Mouse (Mus musculus) kidney, postnatal 36 days (tissue): ENCODE measurements around the gene Bnc1.

Source experiments
- DNase-seq, 2 experiments: peaks; one replicate each; pipeline ENCODE4 v3.0.0; 2021 to 2022; ENCODE audit warnings: mixed read lengths in 2 of 2

The Bnc1 gene

DNA sequence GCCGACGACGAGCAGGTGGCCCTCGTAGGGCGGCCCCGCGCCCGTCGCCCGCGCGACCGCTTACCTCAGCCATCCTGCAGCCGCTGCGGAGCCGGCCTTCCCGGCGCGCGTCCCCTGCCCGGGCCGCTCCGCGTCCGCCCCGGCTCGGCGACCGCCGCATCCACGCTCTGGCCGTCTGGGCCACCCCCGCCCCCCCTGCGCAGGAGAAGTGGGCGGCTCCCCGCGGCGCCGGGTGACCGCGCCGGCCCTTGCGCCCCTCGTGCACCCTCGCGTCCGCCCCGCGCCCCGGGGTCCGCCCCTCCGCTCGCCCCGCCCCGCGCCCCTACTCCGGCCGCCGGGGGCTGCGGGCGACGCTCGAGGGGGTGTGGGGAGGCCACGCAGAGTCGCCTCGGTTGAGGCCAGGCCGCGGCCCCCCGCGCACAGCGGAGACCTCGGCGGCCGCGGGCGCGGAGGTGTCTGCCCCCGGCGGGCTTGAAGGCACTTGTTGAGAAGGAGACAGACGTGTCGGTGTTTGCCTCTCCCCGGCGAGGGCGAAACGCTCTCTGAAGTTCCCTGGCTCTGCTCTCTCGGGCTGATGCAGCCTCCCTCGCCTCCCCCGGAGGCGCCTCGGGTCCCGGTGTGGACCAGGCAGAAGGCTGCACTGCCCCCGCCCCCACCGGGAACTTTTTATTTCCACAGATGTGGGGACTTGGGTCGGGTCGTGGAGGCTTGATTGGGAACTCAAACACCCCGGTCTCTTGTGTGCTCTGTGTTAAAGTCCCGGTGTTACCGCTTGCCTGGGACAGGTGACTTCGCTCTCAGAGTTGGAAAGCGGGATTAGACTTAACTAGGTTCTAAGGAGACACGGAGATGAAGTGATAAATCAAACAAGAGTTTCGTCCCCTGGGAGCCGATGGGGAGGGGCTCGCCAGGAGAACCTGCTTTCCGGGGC lies at the start of gene Bnc1:
TSS of gene Bnc1 (minus strand) at position 162 of the 931 bp plus-strand sequence.
- DNase-seq, result peak in 1 of 2 experiments; percentile 39

DNA sequence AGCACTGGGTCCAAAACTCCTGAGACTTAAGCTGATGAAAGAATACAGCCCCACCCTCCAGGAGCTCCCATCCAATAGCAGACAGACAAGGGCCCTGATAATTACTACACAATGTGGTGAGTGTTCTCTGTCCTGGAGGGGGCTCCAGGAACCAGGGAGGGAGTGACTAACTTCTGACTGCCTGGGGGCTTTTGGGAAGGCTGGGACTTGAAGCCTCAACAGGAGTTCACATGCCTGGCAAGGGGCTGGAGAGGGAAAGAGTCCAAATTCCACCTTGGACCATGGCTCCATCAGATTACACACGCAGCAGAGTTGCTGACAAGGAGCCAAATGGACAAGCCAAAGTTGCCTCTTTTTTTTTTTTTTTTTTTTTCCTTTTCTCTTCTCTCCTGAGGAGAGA lies 41.3 kb upstream of the Bnc1 start:
- DNase-seq, result no peak

DNA sequence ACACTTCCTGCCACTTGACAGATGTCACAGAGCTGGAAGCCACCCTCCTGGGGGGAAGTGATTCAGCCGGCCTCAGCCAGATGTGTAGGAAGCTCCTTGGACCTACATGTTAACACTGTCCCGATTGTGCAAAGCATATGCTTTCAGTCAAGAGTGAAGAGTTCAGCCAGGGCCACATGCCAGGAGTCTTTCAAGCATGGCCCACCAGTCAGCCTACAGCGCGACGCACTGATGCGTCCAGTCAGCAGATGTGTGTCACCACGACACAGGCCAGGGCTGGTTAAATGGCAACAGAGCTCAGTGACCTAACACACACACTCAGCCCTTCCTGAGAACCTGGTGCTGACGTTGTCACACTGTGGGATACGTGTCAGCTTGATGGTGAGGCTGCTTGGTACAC lies 37.6 kb upstream of the Bnc1 start:
- peak; percentile 37 to 46 for DNase-seq

DNA sequence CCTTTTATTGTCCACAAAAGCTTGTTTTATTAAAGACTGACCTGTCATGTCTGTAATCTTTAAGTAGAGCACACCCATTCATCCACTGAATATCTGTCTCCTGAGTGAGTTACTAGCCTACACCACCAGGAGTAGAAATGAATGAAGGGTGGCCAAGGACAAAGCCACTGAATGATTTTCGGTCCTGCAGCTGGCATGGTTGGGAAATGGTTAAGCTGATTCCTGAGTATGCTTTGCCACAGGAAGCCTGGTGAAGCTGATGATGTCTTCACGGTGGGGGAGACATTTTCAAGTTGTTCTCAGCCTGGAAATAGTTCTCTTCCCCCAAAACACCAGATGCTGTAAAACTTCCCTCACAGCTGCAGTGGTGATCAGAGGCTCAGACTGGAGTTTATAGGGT lies 33.7 kb upstream of the Bnc1 start:
- DNase-seq, result no peak

DNA sequence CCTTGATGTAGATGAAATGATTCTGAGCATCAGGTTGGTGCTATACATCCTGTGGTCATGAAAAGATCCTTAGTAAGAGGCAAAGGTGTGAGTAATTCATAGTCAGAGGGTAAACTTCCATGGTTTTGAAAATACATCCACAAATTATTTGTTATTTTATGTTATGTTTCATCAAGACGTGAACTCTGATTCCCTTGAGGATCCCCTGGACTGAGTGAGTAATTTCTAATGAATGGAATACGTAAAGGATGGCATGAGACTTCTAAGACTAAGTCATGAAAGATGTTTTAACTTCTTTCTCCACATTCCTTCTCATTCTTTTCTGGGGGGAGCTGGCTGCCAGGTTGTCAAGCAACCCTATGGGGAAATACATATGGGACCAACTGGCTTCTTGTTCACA lies 31.6 kb upstream of the Bnc1 start:
- no peak for DNase-seq

DNA sequence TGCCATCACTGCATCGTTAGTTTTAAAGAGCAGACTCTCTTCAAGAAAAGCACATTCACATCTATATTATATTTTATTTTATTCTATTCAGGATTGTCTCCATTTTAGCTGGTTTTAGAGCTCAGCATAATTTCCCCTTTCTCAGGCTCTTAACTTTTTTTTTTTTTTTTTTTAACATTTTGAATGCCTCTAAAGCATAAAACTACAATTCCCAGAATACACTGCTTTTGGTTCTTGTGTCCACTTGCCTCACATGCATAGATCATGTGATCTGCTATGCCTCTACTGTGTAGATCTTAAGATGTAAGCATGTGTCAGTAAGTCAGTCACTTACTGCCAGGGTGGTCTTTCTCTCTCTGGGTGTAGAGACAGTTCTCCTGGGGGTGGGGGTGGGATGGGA lies 30.3 kb upstream of the Bnc1 start:
- no peak for DNase-seq

DNA sequence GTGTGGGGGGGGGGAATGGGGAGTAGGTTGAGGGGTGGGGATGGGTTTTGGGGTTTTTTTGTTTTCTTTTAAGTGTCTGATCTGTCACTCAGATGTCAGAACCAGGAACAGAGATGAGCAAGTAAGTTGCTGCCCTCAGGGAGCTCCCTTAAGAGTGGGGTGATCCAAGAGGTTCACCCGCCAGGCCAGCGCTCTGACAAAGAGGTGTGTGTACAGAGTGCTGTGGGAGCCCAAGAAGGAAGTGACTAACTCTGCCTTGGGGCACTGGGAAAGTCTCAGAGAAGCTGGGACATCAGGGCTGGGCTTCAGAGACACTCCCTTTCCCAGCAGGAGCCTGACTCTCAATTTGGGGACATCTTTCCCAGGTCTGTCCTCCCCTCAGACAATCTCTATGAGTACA lies 25.9 kb upstream of the Bnc1 start:
- DNase-seq, result no peak

DNA sequence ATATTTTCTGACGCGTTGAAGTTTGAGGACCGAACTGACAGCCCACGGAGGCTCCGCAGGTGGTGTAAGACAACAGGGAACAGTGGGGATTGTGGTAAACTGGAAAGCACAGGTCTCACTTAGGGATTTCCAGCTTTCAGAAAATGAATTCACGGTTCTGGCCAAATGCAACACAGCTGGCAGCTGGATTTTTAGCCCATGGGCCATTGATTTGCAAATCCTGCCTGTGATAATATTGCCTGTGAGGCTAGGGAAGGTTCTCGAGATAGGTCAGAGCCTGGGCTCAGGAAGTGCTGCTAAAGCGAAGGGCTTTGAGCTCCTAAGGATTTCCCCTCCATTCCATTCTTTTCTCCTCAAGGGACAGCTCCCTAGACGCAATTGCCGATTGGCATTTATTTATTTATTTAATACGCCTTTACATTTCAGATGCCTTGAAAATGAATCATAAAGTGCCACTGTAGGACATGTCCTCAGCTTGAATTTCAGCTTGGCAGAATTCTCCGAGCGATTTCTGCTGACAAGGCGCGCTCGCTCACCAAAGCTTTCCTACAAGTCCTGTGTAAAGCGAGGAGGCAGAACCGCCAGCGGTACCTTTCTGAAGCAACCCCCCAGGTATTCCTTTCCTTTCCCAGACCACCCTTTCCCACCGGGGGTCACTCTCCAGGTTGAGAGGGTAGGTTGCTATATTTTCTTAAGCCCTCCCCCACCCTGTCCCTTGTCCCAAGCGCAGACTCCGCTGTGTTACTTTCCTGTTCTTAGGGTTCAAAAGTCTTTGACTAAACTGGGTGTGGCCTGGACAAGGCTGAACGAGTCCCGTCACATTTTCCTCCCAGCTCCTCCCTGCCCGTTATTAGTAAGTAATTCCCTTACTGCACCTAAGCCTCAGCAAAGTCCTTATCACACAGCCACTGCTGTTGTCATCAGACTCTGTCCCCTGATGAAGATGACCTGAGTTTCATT lies 24.9 kb upstream of the Bnc1 start:
- peak; percentile 52 to 53 for DNase-seq

DNA sequence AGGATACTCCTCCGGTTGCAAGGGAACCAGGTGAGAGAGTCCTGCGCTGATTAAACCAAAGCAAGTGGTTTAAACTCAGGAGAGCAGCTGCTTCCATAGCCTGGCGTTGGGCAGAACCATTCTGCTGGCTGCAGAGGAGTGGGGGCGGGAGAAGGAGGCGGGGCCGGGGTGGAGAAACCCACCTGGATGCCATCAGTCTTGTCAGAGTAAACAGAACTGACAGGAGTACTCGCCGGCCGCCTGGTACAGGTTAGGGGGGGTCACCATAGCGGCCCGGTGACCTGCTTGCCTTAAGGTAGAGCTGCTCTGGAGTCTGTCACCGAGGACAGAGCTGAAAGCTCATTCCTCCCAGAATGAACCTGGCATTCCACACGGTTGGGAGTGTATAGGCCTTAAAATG lies 20.4 kb upstream of the Bnc1 start:
- DNase-seq, result no peak

DNA sequence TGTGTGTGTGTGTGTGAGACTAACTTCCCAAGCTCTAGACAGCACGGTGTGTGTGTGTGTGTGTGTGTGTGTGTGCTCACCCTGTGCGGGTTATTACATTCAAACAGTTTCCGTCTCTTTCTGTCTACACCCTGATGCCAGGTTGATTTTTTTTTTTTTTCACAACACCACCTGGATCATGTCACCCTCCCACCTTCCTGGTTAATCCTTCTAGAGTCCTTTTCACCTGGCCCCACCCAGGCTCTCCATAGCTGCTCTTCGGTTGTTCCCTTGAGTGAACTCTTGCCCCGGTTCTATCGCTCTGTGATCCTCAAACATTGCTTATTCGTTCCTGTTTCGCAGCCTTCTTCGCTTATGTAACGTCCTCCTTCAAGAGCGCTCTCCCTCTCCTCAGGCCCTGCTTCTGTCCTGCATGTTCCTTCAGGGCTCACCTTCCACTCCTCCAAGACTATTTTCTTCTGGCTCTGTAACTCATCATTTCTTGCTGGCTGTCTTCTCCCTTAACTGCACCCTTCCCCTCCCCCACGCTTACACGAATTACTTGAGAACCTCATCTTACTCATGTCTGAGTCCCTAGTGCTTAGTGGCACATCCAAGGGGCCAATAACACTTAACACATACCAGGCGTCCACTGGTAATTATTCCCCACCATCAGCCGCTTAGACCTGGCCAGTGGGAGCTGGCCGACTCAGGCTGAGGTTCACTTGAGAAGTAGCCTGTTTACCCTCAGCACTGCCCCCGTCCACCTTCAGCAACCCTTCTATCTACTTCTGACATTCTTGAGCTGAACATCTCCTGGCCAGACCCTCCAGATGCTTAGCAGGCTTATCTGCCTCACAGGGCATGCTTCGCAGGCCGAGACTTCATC lies 19.7 kb upstream of the Bnc1 start:
- DNase-seq, result no peak

DNA sequence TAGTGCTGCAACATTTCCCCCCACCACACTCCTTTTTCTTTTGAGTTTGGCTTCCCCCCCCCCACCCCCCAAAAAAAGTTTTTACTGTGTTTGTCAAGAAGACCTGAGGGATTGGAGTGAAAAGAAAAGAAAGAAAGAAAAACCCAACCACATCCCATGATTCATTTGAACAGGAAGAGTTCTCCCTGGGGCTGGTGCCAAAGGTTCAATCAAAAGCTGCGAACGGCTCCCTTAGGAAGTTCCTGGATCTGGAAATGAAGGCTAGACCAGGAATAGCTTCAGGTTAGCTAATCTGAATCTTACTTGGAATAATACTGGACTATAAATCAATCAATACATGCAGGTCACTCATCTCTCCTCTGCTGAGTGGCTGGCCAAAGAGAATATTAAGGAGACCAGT lies 15.1 kb upstream of the Bnc1 start:
- DNase-seq, result no peak

DNA sequence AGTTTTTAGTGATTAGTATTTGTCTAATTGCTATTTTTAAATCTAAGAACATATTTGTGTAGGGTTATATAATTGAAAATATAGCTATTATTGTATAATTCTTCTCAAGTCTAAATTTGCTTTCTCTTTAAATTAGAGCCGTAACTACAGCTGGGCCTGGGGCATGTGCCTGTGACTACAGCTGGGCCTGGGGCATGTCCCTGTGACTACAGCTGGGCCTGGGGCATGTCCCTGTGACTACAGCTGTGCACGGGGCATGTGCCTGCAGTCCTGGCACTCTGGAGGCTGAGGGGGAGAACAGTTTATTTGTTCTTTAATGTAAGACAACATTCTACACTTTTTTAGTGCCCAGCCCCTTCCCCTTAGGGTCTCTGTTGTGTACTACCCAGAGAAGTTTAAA lies 12.1 kb upstream of the Bnc1 start:
- DNase-seq, result no peak

DNA sequence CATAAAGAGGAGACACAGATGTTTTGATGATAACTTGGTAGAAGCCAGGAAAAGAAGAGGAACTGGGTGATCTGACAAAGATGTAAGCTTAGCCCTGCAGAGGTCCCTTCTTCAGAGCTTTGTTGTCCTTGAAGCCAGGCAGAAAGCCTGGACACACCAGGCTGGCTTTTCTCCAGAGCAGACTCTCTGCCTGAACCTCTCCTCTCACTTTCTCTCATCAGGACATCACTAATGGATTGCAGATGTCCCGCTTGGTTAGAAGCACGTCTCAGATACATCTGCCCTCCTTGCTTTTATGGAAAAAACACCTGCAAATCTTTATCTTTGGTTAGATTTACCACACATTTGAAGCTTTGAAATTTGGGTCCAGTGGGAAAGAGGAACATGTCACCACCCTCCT lies 7.7 kb upstream of the Bnc1 start:
- DNase-seq, result no peak

DNA sequence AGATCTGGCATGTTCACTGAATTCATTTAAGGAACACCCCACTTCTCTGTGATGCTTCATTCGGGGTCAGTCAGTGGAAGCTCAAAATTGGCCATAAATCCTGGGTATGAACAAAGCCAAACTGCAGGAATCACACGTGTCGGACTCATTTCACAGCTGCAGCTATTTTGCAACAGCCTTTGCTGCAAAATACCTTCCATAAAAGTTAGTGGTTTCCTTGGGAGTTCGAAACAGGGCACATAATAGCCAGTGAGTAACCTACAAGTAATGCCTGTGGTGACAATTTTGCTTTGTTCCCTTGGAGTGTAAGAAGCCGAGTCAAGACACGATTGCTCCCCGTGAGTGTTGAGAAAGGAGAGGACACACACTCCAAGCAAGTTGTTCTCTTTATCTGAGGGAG lies 7.3 kb upstream of the Bnc1 start:
- no peak for DNase-seq

DNA sequence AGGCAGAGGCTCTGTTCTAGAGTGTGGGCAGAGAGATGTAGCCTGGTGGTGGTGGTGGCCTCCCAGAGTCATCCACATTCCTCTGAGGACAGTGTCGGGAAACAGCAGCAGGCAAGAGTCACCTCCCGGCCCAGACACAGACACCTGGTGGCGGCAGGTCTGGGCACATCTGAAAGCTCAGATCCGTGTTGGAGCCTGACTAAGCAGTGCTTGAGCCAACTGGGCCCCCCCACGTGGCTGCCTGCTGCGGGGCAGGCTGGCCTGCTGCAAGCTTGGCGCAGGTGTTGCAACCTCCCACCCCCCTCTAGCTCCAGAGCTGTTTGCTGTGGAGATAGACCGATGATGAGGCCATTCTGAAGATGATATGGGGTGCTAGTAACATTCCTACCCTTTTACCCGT lies 3.9 kb upstream of the Bnc1 start:
- DNase-seq, result no peak

DNA sequence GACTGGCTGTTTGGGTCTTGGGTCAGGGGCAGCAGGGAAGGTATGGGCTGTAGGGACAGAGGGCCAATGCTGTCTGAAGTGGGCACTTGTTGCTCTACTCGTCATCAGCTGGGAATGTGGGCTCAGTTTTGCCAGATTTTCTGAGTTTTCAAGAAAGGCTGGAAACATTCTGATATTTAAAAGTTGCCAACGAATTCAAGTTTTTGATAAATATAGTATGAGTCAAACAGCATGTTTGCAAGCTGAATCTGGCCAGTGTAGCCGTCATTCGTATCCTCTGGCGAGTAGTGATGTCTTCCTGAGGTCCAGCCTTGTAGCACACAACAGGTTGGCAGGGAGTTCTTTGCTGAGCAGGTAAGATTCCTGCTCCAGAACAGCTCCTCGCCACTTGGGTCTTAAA lies 3.0 kb upstream of the Bnc1 start:
- DNase-seq, result no peak

DNA sequence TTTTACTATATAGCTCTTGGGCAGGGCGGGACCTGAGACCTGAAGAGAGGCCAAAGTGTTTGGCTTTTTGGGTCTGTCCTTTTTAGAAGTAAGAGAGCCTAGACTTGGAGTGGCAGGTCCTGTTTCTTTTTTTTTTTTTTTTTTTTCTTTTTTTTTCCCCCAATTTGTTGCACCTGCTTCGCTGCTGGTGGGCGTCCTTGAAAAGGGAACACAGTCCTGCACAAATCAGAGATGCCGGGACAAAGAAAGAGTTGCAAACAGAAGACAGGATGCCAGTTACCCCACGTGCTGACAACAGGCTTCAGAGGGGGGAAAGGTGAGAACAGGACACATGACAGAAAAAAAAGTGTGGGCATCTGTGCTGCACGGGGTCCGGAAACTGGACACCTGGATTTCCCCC lies 1.0 kb upstream of the Bnc1 start:
- DNase-seq, result no peak

DNA sequence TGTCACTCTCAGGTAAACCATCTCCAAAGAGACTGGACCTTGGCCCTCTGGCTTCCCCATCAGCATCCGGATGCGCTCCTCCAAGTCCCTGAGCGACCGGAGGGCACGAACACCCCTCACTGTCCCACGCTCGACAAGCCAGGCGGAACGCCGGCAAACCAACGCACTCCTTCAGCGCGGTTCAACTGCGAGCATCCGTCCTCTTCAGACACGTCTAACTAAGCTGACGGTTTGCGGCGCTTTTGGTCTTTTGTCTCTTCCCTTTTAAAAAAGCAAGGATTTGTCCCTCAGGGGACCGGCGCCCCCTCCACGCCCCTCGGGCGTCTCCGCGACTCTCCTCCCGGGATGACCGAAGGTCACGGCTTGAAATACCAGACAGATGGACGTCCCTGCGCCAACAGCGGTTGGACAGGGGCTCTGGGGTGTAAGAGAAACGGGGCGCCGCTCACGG lies 456 bp downstream of the Bnc1 start:
- peak in 1 of 2 experiments; percentile 16 for DNase-seq

DNA sequence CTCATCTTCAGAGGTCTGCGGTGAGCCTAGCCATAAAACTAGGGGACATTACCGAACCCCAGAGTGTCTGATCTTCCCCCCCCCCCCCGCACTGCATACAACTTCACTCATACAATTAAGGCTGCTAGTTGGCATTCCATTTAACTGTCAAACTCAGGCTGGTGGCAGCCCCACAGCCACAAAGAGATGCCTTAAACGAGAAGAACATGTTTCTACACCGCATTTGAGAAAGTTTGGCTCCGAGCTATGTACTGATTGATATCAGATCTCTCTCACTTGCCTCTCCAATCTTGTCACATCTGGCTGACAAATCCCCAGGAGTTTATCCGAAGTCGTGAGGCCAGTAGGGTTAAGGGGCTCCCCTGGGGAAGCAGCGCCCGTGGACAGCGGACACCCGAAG lies 976 bp downstream of the Bnc1 start:
- DNase-seq, result no peak

DNA sequence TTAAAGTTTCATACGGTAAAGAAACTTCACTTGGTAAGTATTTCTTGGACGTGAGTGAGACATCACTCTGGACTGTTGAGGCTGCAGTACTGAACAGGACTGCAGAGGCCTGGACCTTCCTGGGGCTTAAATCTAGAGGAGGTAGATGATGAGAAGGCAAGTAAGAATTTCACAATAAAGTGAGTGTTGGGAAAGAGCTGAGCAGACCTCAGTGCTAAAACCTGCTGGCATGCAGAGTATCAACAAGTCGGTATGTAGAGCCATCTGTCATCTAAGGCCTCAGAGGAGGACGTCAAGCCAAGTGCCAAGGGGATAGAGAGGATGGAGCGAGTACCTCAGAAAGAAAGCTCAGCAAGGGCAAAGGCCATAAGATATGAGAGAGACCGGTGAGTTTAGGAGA lies 8.4 kb downstream of the Bnc1 start:
- DNase-seq, result no peak

DNA sequence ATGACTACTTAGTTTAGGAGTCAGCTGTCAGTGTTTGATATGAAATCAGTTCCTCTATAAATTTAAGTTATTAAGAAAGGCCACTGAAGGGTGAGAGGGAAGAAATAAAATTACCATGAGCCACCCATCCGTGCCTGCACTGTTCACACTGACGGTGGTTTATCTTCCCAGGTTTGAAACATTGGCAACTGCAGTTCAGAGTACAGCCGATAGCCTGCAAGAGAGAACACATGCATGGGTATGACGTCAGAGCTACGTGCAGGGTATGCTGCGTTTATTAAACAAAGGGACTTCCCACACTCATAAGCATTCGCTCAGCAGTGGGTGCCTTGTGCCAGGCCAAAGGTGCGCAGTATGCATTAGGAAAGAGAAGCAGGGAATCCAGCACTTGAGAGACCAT lies 13.8 kb downstream of the Bnc1 start:
- DNase-seq, result no peak

DNA sequence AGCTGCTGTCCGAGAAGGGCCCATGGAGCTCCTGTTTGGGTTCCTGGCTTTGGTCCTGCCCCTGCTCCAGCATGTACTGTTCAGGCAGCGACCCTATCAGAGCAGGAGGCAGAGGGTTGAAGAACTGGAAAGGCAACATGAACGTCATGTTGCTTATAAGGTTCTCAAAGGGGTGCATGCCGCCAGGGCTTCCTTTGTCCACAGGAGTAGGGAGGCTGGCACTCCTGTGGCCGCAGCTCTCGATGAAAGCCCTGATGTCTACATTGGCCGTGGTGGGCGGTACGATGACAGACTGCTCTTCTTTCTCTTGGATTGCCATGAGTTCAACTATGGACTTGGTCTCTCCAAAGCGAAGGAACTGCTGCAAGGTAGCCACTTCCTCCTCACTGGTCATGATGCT lies 17.5 kb downstream of the Bnc1 start:
- no peak for DNase-seq

DNA sequence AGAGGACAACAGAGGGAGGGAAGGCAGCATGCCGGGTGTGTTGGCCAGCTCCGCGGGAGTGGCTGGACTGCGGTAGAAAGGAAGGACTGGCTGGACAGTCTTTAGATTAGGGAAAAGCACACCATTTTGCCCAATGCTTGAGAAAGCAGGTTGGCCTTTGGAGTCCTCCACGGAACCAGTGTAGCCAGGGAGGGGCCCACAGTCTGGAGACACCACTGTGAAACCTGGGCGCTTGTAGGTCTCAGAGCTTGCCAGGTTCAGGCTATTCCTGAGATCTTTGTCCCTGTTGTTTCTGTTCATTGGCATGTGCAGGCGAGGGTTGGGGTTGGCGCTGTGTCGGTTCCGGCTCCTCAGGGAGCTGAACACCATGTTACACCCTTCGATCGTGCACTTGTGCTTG lies 18.2 kb downstream of the Bnc1 start:
- DNase-seq, result no peak
